Mouse (Mus musculus): ENCODE measurements at regions not wholly inside any gene's neighbourhood (a gene's known extent, or its start where the extent isn't known, plus 50 kb on each side); places are given as distances from the start of the nearest gene placed in this dataset.
"Not testable (repeated sequence)": the region's sequence is repeated elsewhere in the genome, so short reads cannot be mapped to it uniquely, and the experiment has no call there.

DNA sequence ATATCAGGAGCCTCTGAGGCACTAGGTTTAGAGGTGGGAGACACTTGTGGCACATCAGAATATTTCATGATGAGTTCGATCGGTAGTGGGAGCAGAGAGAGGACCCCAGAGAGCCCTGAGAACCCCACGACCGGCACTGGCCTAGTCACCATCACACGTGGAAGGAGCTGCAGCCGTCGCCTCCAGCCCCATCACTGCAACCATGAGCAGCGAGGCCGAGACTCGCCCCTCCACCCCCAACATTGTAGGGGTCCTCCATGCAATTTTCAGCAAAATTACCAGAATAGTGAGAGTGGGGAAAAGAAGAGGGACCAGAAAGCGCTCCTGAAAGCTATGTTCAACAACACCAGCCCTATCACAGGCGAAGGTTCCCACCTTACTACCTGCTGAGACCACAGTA, 297.0 kb downstream of the Edem1 start:
- no peak for DNase-seq (ENCODE audit: low spot score in 2 of 2)

DNA sequence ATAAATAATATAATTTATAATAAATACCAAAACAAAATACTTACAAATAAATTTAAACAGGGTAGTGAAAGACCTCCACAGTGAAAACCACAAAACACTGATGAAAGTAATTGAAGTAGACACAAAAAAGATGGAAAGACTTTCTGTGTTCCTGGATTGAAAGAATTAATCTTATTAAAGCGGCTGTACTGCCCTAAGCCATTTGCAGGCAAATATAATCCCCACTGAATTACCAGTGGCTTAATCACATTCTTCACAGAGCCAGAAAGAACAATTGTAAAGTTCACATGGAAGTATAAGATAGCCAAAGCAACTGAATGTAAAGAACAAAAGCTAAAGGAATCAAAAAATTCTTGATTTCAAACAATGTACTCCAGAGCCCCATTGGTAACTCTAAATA, 298.8 kb downstream of the Edem1 start:
- DNase-seq (ENCODE audit: low spot score in 2 of 2) = no peak

GRCm38 (mm10) chr6:109146111-109146510, 317.7 kb downstream of the Edem1 start:
- DNase-seq (ENCODE audit: low spot score in 2 of 2) = peak; percentile 27 to 66

DNA sequence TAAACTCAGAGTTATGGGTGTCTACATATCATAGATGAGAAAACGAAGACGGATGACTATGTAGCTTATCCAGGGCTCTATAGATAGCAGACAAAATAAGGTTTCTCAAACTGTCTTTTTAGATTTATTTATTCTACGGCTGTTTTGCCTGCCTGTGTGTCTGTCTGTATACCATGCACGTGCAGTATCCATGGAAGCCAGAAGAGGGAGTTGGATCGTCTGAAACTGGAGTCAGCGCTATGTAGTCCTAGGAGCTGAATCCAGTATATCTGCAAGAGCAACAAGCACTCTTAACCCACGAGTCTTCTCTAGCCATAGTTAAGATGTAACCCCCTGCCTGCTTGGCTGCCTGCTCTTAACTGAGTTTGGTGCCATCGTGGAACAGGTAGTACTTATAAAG, 320.6 kb downstream of the Edem1 start:
- DNase-seq (ENCODE audit: low spot score in 2 of 2) = peak in 1 of 2 experiments; percentile 10

GRCm38 (mm10) chr6:109150023-109150911, 321.8 kb downstream of the Edem1 start:
- peak; percentile 91 to 93 for DNase-seq (ENCODE audit: low spot score in 2 of 2)

DNA sequence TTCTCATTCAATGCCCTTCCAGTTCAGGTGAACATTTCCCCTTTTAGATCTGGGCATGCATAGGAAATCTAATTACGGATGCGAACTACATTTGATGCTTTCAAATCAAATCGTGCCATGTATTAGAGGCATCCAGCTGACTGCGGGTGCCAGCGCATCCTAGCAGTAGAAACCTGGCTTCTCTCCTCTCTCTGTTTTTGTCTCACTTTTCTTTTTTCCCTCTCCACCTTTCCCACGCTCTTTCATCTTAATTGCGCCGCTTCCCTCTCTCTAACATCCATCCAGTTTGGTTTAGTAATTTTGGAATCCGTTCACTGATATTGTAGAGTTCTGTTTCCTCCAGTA, 322.4 kb downstream of the Edem1 start:
- DNase-seq (ENCODE audit: low spot score in 2 of 2) = no peak

- no peak for DNase-seq (ENCODE audit: low spot score in 2 of 2)
These were observed 325.2 kb downstream of the Edem1 start for GRCm38 (mm10) chr6:109153624-109154023.

DNA sequence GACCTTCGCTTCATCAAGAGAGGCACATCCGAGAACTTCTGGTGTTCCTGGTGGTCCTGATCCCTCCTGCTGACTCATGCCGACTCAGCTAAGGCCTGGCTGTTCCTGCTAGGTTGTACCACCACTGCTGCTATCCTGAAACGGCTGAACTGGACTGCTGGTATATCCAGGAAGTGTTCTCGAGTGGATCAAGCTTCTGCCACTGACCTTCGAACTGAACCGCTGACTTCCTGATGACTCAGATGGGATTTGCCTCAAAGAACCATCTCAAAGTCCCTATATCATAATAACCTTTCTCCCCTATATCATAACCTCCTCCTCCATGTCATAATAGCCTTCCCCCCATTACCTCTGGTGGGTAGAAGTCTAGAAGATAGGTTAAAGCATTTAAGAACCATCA, 331.1 kb downstream of the Edem1 start:
- DNase-seq (ENCODE audit: low spot score in 2 of 2) = no peak

DNA sequence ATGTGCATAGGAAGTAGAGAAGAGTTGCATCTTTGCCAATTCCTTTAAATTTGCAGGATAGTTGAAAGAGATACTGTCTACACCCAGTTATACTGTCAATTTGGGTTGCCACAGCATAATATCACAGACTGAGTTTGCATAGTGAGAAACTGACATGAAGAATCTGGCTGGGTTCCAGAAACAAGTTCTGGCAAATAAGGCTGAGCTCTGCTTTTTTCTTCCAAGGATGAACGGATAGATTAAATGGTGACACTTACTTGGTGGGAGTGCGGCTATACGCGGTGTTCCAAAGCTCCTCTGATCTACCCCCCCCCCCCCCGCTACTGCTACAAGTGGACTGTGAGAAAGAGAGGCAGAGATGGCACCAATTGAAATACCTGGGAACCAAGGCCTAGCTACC, 339.0 kb downstream of the Edem1 start:
- DNase-seq (ENCODE audit: low spot score in 2 of 2) = no peak

DNA sequence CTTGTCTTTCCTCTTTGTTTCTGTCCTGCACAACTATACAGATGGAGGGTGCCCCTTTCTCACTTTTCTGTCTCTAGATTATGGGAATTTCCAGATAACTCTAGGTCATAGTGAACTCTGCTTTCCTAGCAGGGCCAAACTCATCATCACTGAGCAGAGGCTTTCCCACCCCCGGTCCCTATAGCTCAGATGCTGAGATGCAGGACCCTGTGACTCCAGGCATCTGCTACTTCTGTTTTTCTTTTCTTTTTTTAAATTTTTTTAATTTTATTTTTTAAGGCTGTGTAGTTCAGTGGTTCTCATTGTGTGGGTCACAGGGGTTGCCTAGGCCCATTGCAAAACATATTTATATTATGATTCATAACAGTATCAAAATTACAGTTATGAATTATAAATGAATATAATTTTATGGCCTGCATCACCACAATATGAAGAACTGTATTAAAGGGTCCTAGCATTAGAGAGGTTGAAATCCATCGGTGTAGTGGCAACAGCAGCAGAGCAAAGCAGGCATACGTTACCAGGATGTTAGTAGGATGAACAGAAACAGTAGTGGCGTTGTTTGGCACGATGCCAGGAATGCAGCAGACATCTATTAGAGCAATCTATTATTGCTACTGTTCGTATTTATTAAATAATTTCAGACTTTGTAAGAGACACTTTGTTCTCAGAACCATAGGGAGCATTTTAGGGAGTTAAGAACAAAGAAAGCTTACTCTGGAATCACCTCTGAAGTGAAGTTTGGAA, 343.8 kb downstream of the Edem1 start:
- no peak for DNase-seq (ENCODE audit: low spot score in 2 of 2)

DNA sequence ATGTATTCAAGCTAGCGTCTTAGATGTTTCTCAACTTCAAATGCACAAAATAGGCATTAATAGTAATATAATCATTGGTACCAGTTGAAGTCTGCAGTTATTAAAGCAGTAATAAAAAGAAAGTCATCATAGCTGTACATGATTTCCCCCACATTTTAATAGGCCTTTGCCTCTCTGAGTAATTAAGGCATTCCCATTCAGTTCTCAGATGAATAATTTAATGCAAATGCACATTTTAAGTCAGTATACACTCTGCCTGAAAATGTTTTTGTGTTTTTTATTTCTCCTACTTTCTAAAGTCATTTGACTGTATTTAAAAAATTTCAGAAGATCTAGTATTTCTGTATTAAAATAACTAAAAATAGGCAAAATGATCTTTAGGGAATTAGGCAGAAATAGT, 344.6 kb downstream of the Edem1 start:
- no peak for DNase-seq (ENCODE audit: low spot score in 2 of 2)

DNA sequence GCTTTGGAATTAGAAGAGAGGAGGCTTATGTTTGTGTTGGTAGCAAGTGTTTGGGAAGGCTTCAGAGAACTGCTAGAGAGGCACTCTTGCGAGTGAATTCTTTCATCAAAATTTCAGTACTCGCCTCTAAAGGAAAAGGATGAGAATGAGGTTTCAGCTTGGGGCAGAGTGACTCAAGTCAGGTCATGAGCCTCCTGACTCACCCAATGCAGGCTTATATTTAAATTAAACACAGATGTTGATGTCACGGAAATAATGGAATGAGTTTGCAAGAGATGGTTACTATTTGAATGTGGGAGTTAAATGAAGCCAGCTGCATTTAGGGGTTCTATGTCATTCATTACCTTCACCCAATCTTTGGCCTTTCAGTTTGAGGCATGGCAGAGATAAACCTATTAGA, 348.4 kb downstream of the Edem1 start:
- no peak for DNase-seq (ENCODE audit: low spot score in 2 of 2)

GRCm38 (mm10) chr6:109182878-109183277, 354.4 kb downstream of the Edem1 start:
- DNase-seq (ENCODE audit: low spot score in 2 of 2) = no peak

DNA sequence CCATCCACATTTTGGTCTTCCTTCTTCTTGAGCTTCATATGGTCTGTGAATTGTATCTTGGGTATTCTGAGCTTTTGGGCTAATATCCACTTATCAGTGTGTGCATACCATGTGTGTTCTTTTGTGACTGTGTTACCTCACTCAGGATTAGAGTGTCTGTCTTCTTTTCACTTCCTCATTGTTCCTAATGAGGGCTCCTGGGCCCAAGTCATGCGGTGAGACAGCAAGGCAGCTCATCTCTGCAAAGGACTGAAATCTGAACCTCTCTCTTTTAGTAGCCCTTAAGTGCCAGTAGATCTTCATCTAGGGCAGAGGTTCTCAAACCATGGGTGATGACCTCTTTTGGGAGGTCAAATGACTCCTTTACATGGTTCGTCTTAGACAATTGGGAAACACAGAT, 364.6 kb downstream of the Edem1 start:
- not testable (repeated sequence) for DNase-seq (ENCODE audit: low spot score in 2 of 2)

DNA sequence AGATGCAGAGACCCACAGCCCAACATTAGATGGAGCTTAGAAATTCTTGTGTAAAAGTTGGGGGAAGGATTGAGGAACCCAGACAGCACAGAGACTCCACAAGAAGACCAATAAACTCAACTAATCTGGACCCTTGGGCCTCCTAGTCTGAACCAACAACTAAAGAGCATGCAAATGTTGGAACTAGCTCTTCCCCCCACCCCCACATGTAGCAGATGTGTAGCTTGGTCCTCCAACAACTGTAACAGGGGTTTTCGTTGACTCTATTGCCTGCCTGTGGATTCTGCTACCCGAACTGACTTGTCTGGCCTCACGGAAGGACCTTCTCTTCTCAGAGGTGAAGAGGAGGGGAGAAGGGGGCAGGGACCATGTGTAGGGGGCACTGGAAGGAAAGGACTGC, 365.2 kb downstream of the Edem1 start:
- no peak for DNase-seq (ENCODE audit: low spot score in 2 of 2)

DNA sequence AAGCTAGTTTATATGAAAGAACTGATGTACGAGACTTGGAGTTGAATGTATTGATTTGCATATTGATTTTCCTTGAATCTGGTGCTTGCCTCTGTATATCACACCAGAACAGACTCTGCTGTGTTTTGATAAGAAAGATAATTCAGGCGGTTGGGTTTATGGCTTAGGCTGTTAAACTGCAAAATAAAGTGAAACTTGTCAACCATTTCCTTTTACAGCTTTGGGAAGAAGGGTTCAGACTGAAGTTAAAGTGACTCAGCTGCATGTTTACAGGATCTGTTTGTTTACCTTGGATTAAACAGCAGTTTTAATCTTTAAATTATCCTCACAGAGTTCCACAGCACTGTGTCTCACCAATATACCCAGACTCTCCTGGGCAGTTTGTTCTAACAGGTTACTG, 381.3 kb downstream of the Edem1 start:
- no peak for DNase-seq (ENCODE audit: low spot score in 2 of 2)

GRCm38 (mm10) chr6:109230391-109230790, 401.9 kb downstream of the Edem1 start:
- no peak for DNase-seq (ENCODE audit: low spot score in 2 of 2)

DNA sequence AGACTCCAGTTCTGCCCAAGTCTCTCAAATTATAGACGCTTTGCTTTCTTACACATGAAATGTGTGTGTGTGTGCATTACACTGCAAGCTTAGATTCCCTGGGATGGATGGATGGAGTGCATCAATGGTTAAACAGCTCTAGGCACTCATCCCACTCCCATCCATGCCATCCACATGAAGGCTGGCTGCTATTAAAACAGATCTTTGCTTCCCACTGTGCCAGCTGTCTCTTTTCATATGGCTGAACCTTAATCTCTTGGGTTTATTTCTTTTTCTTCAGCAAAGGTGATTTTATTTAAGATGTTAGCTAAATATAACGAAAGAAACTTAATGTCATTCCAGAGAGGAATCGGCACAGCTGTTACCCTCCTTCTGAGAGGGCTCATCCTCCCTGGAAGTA, 405.0 kb downstream of the Edem1 start:
- DNase-seq (ENCODE audit: low spot score in 2 of 2) = peak; percentile 6 to 33

- no peak for DNase-seq (ENCODE audit: low spot score in 2 of 2)
These were observed 417.2 kb downstream of the Edem1 start for GRCm38 (mm10) chr6:109245666-109246065.

DNA sequence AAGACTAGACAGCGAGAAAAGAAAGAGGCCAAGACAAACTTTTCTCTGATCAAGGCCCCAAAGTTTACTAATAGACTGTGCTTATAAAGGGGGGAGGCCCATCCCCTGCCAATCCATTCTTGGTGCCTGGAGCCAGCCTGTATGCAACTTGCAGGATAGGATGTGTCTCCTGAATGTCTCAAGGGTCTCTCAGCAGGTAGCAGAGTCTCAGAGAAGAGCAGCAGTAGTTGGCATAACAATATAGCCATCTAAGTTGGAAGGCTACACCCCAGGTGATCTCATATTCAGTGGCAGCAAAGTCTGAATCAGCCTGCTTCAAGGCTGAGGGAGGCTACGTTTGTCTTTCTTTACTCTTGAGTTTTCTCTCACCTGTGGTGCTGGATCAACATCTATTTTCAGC, 418.1 kb downstream of the Edem1 start:
- not testable (repeated sequence) for DNase-seq (ENCODE audit: low spot score in 2 of 2)

Measured in layer of hippocampus, postnatal 14 days (tissue).